Mouse (Mus musculus): Measurements from ENCODE around the gene AL732309.1.

DNA sequence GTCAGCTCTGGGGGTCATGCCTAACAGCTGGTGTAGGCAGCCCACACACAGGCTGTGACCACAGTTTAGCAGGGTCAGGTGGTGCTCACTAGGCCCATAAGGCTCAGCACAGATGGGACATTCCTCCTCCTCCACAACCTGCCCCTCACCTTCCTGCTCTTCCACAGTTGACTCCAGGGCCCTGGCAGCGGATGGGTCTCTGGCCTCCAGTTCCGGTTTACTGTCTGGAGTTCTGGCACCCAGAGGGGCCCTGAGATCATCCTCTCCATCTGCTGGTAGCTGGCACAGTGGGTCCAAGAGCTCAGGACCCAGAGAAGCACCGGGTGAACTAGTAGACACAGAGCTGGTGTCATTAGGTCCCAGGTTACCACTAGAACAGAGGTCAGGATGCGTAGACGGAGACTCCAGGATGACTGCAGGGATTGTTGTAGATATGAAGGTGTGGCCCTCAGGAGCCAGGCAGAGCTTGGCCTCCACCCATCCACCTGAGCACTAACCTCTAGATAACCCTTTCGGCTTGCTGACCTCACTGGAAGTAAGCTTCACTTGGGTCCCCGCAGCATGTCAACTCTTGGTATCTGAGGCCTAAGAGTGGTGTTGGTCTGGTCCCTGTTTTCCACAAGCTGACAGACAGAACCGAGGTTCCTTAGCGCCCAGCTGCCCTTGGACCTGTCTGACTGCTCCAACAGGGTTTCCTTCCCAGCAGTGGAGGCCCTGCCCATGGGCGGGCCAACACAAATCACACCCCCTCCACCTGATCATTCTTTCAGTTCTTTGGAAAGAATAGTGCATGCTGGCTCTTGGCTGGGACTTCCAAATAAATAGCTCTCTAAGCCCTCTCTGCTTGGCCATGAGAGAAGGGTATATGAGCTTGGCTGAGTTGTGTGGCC lies at the start of gene AL732309.1:
- TF ChIP-seq CTCF (IDR thresholded peaks at IDR 0.05 in 2 of 3, conservative IDR thresholded peaks at IDR 0.05 in 1 of 3; ENCODE audit: control insufficient read depth in 1 of 3, insufficient read depth in 1 of 3, low read depth in 2 of 3, low read length in 3 of 3, poor library complexity in 1 of 3, severe bottlenecking in 1 of 3) (no peak), GABPA (IDR thresholded peaks at IDR 0.05; ENCODE audit: low read depth, low read length) (no peak), MYC (IDR thresholded peaks at IDR 0.05; ENCODE audit: low read depth, low read length) (no peak), ZNF384 (IDR thresholded peaks at IDR 0.05; ENCODE audit: low read depth, low read length) (no peak), MAX (IDR thresholded peaks at IDR 0.05; ENCODE audit: low read length) (no peak), ZKSCAN1 (IDR thresholded peaks at IDR 0.05; ENCODE audit: low read depth, low read length) (no peak)
